Mouse (Mus musculus) left cerebral cortex, postnatal 10 days (tissue): ENCODE measurements at regions not wholly inside any gene's neighbourhood (a gene's known extent, or its start where the extent isn't known, plus 50 kb on each side); places are given as distances from the start of the nearest gene placed in this dataset.

ENCODE experiments used
- DNase-seq, 2 experiments: peaks; one replicate each; pipeline ENCODE4 v3.0.0; 2021 to 2022; ENCODE audit warnings: low spot score in 2 of 2, mixed read lengths in 1 of 2; ENCODE audit errors: extremely low spot score in 1 of 2
- intact Hi-C: fragments of 180-260 bp; cut with DNase I; formaldehyde crosslinking; loops from one replicate; pipeline ENCODE4 v1.15.1; 2025

DNA sequence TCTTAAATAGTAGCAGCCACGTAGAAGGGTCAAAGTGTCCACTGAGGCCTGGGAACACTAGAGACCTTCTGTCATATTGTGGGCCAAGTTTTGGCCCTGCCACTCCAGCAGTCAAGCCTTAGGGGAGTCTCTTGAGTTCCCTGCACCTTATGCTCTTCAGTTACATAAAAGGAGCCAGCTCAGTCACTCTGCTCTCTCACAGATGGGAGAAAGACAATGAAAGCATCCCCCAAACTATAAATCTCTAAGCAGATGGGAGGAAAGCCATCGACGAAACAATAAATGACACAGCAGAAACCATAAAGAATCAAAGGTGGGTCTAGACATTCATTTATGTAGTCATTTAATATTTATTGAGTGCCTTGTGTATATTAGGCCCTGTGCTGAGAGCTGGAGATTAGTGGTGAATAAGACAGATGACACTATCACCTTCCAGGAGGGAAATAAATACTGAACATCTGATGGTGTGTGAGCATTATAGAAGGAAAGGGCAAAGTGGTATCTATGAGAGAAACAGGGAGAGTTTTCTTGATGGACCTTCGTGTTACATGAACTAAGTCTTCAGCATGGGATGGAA is 137.5 kb upstream of the Synpr start:
- DNase-seq, result no peak
- intact Hi-C loops, result no loop called here

DNA sequence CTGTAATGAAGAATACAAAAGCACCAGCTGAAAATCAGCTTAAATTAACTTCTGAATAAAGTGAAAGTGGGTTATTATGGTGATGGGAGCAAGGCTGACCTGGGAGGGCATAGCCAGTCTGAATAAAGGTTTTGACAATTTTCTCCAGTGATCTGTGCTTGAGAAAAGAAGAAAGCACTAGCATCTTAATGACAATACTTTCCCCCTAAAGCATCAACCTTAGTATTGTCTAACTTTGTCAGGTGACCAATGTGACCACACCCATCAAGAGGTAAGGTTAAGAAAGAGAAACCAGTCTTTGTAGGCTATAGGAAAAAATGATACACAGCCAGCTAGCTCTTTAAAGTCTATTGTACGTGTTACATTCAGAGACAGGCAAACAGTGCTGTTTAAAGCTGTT is 135.0 kb upstream of the Synpr start:
- DNase-seq, result no peak
- intact Hi-C loops, result no loop called here

- DNase-seq, result no peak
- intact Hi-C loops, result no loop called here
These were observed 132.9 kb upstream of the Synpr start for GRCm38 (mm10) chr14:13151672-13152071.

- intact Hi-C loops, result no loop called here
- DNase-seq, result no peak
These were observed 108.4 kb upstream of the Synpr start for GRCm38 (mm10) chr14:13176149-13176548.

GRCm38 (mm10) chr14:13177906-13178305 is 106.7 kb upstream of the Synpr start:
- no peak for DNase-seq
- intact Hi-C loops, result no loop called here

DNA sequence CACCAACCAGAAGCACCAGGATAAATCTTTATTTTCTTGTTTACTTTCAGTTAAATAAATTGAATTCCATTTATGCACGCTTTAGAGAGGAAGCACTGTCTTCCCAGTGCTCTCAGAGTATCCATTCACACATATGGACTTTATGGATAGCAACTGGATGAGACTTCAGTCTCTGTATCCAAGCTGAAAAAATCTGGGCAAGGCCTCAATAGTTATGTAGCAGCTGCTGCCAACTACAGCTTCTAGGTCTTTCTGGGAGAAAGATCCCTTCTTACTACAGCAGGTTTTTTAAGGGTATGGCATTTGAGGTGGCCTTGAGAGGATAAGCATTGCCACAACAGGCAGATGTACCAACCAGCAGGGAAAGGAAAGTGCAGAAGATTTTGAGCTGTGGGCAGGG is 93.8 kb upstream of the Synpr start:
- DNase-seq, result peak in 1 of 2 experiments; percentile 30
- intact Hi-C loops, result no loop called here

GRCm38 (mm10) chr14:13192746-13193145 is 91.8 kb upstream of the Synpr start:
- intact Hi-C loops, result no loop called here
- no peak for DNase-seq

GRCm38 (mm10) chr14:13197330-13197892 is 87.2 kb upstream of the Synpr start:
- intact Hi-C loops, result loop anchor here (5.0 kb wide), 1 partner anchor 375 kb away; the partner anchor contains the start of gene Cadps
- DNase-seq, result no peak

DNA sequence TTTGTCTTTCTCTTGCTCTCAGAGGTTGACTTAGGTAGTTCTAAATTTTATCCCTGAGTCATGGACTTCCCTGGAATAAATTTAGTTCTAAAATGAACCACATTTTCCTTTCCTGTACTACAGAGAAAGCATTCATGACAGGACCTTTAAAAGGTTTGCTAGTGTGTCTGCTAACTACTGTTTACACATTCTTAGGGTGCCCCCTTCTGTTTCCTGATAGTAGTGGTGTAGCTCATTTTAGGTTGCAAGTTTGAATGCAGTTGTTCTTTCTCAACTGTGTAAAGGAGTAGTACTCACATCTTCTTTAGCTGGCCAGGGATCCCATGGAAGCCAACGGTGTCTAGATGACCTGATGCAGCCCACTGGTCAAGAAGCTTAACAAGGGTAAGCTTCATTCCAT is 86.1 kb upstream of the Synpr start:
- peak in 1 of 2 experiments; percentile 69 for DNase-seq
- intact Hi-C loops, result loop anchor here (2.0 to 5.0 kb wide), 3 partner anchors 376 to 624 kb away; partner anchors contain the start of gene Cadps

DNA sequence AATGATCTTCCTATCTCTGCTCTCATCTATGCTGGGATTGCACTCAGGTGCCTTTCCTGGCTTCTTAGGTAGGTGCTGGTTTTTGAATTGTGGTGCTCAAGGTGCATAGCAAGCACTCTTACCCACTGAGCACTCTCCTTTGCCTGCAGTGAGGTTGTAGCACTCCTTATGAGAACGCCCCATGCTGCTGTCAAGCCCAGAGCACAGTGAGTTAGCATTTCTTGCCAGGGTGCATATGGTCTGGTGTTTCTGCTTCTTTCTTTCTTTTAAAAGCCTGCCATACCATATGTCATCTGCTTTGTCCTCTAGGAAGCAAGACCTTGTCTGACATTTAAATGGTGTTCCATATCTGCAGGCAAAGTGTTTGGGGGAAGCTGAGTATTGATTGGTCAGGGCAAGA is 71.9 kb upstream of the Synpr start:
- no peak for DNase-seq
- intact Hi-C loops, result loop anchor here (10.0 kb wide), 1 partner anchor 702 kb away; the partner anchor contains the start of gene Gm281
